Mouse (Mus musculus) liver, embryonic 12.5 days (tissue): Measurements from ENCODE around the gene Arrdc2. TPM values are rescaled to one million over a fixed set of nuclear protein-coding genes. Genes with fewer than 3 reads are reported as not detected.

ENCODE experiments used
- ATAC-seq: fragments of 200-750 bp; cut with Nextera tagmentation; 2 replicates; pipeline ENCODE4 v1.8.0; 2017; ENCODE audit warnings: moderate number of reproducible peaks, mild to moderate bottlenecking, moderate library complexity
- H3K27ac ChIP-seq: fragments of 300-500 bp; sonication (generic); 2 replicates; pipeline ENCODE4 v1.5.1; 2016; ENCODE audit warnings: mild to moderate bottlenecking
- H3K27me3 ChIP-seq: fragments of 300-500 bp; sonication (generic); replicated peaks from 2 replicates; pipeline ENCODE4 v1.6.1; 2016; ENCODE audit warnings: mild to moderate bottlenecking, moderate library complexity
- H3K36me3 ChIP-seq: fragments of 300-500 bp; sonication (generic); 2 replicates; pipeline ENCODE4 v1.6.1; 2016; ENCODE audit warnings: mild to moderate bottlenecking, moderate library complexity
- H3K4me1 ChIP-seq: fragments of 300-500 bp; sonication (generic); 2 replicates; pipeline ENCODE4 v1.6.1; 2016
- H3K4me2 ChIP-seq: fragments of 300-500 bp; sonication (generic); 2 replicates; pipeline ENCODE4 v1.6.1; 2016; ENCODE audit warnings: mild to moderate bottlenecking, moderate library complexity
- H3K4me3 ChIP-seq: fragments of 300-500 bp; sonication (generic); 2 replicates; pipeline ENCODE4 v1.5.1; 2016; ENCODE audit warnings: mild to moderate bottlenecking, moderate library complexity
- H3K9ac ChIP-seq: fragments of 300-500 bp; sonication (generic); 2 replicates; pipeline ENCODE4 v1.6.1; 2016; ENCODE audit warnings: mild to moderate bottlenecking, moderate library complexity
- H3K9me3 ChIP-seq: fragments of 300-500 bp; sonication (generic); replicated peaks from 2 replicates; pipeline ENCODE4 v1.6.1; 2016; ENCODE audit warnings: mild to moderate bottlenecking, moderate library complexity
- WGBS: fragments of 180-500 bp; shearing (Covaris S2); methylation state at CpG from one replicate; pipeline ENCODE4 v1.1.7; 2016; ENCODE audit not compliant: insufficient replicate concordance; 5-methylcytosine and 5-hydroxymethylcytosine counted together
- polyA plus RNA-seq: library from polyadenylated mRNA; unstranded; fragments of >200 nt; fragmentation: Nextera tagmentation; extraction: Ambion mirVana; gene quantifications from 2 replicates; pipeline ENCODE4 v1.2.1, GENCODE M21; 2016

Gene Arrdc2
- polyA plus RNA-seq, 1 experiment from 2014 or later, result 16.1 TPM

DNA sequence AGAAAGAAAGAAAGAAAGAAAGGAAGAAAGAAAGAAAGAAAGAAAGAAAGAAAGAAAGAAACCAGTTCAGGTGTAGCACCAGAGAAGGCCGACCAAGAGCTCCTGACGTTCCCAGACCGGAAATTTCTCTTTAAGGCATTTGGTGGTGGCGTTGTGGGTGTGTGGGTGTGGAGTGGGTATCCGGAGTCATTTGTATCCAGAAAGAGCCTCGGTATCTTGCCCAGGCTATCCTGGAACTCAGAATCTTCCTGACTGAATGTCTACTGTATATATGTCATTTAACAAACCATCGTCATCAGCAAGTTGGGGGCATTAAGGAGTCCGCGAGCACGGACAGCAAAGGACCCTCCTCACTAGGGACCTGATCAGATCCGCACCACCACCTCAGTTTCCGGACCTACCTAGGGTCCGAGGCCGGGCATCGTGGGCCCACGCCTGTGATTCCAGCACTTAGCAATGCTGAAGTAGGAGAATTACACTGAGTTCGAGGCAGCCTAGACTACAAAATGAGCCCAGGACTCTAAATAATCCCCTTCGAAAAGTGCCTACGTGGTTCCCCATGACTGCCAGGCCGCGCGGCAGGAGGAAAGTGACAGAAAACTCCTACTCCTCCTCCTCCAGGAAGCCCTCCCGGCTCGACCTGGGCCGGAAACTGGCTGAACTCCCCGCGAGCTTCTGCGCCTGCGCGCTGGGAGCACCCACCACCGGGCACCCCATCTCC lies 33.3 kb upstream of the Arrdc2 start:
- ATAC-seq, result no peak
- H3K9me3 ChIP-seq, result no peaks in the 10 kb centered on the region
- H3K27ac ChIP-seq, result peak overlapping the region; percentile 85
- H3K4me2 ChIP-seq, result peak overlapping the region; percentile 72
- H3K4me3 ChIP-seq, result peak overlapping the region; percentile 83
- peaks cover 2% of the 10 kb centered on the region; the same call in 1 of the 2 replicates for H3K27me3 ChIP-seq
- WGBS, result 2% methylated on average over 31 of the region's 31 CpGs
- H3K9ac ChIP-seq, result peak overlapping the region; percentile 77
- peaks cover 62% of the 10 kb centered on the region for H3K4me1 ChIP-seq
- H3K36me3 ChIP-seq, result peaks cover 9% of the 10 kb centered on the region

- no peak overlapping the region for H3K4me3 ChIP-seq
- peak overlapping the region; percentile 10; the same call in 1 of the 2 replicates for H3K9ac ChIP-seq
- ATAC-seq, result no peak
- peak overlapping the region; percentile 63 for H3K27ac ChIP-seq
- peaks cover 66% of the 10 kb centered on the region for H3K4me1 ChIP-seq
- no peaks in the 10 kb centered on the region for H3K27me3 ChIP-seq
- H3K36me3 ChIP-seq, result peaks cover 12% of the 10 kb centered on the region
- H3K9me3 ChIP-seq, result no peaks in the 10 kb centered on the region
- WGBS, result 82% methylated on average over 5 of the region's 5 CpGs
- peak overlapping the region; percentile 72; the same call in 1 of the 2 replicates for H3K4me2 ChIP-seq
Observed at GRCm38 (mm10) chr8:70871195-70871807, 31.8 kb upstream of the Arrdc2 start.

DNA sequence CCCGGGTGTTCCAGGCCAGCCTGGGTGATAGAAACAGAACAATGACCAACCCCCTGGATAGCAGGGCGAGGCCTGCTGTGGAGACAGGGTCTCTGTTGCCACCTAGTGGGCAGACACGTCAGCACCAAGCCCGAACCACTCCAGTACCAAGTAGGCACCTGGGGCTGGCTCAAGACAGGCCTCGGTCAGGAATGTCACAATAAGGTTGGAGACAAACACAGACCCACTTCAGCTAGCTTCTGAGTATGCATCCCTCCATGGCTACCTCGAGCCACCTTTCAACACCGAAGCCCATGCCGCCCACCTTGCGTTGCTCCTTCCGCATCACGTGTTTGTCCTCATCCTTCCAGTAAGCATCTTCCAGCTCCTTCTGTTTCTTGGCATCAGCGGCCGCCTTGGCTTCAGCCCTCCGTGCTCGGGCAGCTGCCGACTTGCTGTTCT lies 30.1 kb upstream of the Arrdc2 start:
- peaks cover 73% of the 10 kb centered on the region for H3K4me1 ChIP-seq
- no peaks in the 10 kb centered on the region for H3K9me3 ChIP-seq
- no peak for ATAC-seq
- 0 out of 2 replicates have a peak overlapping the region, but pooled peaks have one; percentile 1 for H3K9ac ChIP-seq
- H3K27ac ChIP-seq, result peak overlapping the region; percentile 11; the same call in 1 of the 2 replicates
- H3K27me3 ChIP-seq, result peaks cover 7% of the 10 kb centered on the region
- 50% methylated on average over 16 of the region's 16 CpGs for WGBS
- peaks cover 12% of the 10 kb centered on the region for H3K36me3 ChIP-seq
- H3K4me2 ChIP-seq, result peak overlapping the region; percentile 58; the same call in 1 of the 2 replicates
- H3K4me3 ChIP-seq, result no peak overlapping the region

DNA sequence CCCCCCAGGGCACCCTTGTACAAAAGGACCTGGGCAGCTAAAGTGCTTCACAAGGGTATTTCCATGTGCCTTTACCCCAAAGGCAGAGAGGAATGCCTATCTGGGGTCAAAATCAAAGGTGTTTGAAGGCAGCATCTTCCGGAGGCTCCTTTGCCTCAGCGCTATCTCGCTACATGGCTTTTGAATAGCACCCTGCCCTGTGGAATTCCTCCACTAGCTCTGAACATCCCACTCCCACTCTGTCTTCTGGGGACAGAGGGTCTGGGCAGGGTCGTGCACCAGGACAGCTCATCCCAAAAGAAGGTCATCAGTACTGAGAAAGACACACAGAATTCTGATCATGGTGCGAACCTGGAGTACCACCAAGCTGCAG lies 29.7 kb upstream of the Arrdc2 start:
- Histone ChIP-seq H3K4me1 (peaks cover 76% of the 10 kb centered on the region), H3K9ac (0 out of 2 replicates have a peak overlapping the region, but pooled peaks have one; percentile 1), H3K4me2 (peak overlapping the region; percentile 58), H3K27ac (peak overlapping the region; percentile 34), H3K4me3 (peak overlapping the region; percentile 25; the same call in 1 of the 2 replicates), H3K36me3 (peaks cover 12% of the 10 kb centered on the region), H3K9me3 (no peaks in the 10 kb centered on the region), H3K27me3 (peaks cover 11% of the 10 kb centered on the region)
- 51% methylated on average over 5 of the region's 5 CpGs for WGBS
- no peak for ATAC-seq

GRCm38 (mm10) chr8:70868559-70869198 lies 29.2 kb upstream of the Arrdc2 start:
- ATAC-seq, result 0 out of 2 replicates have a peak, but pooled peaks have one; percentile 14
- H3K27ac ChIP-seq, result peak overlapping the region; percentile 34
- H3K9me3 ChIP-seq, result no peaks in the 10 kb centered on the region
- H3K4me3 ChIP-seq, result peak overlapping the region; percentile 25
- H3K27me3 ChIP-seq, result peaks cover 16% of the 10 kb centered on the region
- H3K4me1 ChIP-seq, result peaks cover 76% of the 10 kb centered on the region
- peak overlapping the region; percentile 58 for H3K4me2 ChIP-seq
- H3K36me3 ChIP-seq, result peaks cover 12% of the 10 kb centered on the region
- H3K9ac ChIP-seq, result peak overlapping the region; percentile 42; the same call in 1 of the 2 replicates
- WGBS, result 37% methylated on average over 40 of the region's 40 CpGs

DNA sequence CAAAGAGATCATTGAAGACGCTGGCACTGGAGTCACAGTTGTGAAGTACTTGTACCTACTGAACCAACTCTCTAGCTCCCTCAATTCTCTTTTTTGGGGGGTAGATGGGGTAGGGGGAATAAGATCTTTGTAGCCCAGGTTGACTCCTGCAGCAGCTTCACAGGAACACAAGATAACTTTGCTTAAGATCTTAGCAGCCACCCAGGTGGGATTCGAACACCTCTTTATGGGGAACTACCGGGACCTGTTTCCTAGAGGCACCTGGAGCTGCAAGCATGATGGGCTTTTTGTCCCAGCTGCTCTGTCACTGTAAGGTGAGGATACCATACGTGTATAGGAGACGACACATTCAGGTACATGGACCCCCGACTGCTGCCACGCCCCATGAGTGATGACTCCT lies 27.0 kb upstream of the Arrdc2 start:
- Histone ChIP-seq H3K4me2 (peak overlapping the region; percentile 81), H3K4me3 (peak overlapping the region; percentile 66; the same call in 1 of the 2 replicates), H3K27me3 (peaks cover 37% of the 10 kb centered on the region), H3K36me3 (peaks cover 12% of the 10 kb centered on the region), H3K27ac (peak overlapping the region; percentile 87), H3K9me3 (no peaks in the 10 kb centered on the region), H3K4me1 (peaks cover 77% of the 10 kb centered on the region), H3K9ac (peak overlapping the region; percentile 52; the same call in 1 of the 2 replicates)
- 73% methylated on average over 7 of the region's 7 CpGs for WGBS
- ATAC-seq, result no peak

- 12% methylated on average over 12 of the region's 12 CpGs for WGBS
- peak; percentile 4 for ATAC-seq
Observed at GRCm38 (mm10) chr8:70866001-70866520, 26.5 kb upstream of the Arrdc2 start.

DNA sequence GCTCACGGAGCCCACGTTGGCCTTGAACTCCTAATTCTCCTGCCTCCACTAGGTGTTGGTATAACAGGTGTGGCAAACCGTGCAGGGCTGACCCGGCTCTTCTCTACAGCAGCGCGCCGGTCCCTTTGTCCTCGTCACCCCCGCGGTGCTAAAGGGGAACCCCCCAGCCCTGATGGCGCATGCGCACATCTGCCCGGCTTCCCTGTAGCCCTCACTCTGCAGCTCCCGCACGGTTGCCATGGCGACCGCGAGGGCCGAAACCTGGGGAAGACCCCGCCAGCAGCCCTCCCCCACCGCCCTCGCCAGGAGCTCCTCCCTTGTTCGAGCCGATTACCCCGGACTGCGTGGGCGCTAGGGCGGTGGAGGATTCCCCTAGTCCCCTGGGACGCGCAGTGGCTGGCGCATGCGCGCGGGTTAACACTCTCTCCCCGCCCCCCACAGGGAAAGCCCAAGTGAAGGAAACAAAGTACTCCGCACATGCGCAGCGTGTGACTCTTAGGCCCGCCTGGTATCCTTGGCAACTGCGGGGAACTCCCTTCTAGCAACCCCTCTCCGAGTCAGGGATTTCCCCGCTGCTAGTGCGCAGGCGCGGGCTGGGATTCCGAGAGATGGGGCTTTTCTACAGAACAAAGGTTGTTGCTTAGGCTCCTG lies 26.0 kb upstream of the Arrdc2 start:
- peaks cover 68% of the 10 kb centered on the region for H3K4me1 ChIP-seq
- WGBS, result under 1% methylated on average over 46 of the region's 46 CpGs
- no peaks in the 10 kb centered on the region for H3K9me3 ChIP-seq
- peaks cover 48% of the 10 kb centered on the region for H3K27me3 ChIP-seq
- H3K4me3 ChIP-seq, result peak overlapping the region; percentile 66
- H3K36me3 ChIP-seq, result peaks cover 12% of the 10 kb centered on the region
- peak overlapping the region; percentile 81 for H3K4me2 ChIP-seq
- peak; percentile 89 for ATAC-seq
- peak overlapping the region; percentile 87 for H3K27ac ChIP-seq
- peak overlapping the region; percentile 74 for H3K9ac ChIP-seq

More at GRCm38 (mm10) chr8:70866001-70866520, 26.5 kb upstream of the Arrdc2 start:
- H3K4me2 ChIP-seq, result peak overlapping the region; percentile 81
- no peaks in the 10 kb centered on the region for H3K9me3 ChIP-seq
- peaks cover 42% of the 10 kb centered on the region for H3K27me3 ChIP-seq
- peaks cover 72% of the 10 kb centered on the region for H3K4me1 ChIP-seq
- H3K4me3 ChIP-seq, result peak overlapping the region; percentile 66
- peak overlapping the region; percentile 52 for H3K9ac ChIP-seq
- peak overlapping the region; percentile 87 for H3K27ac ChIP-seq
- H3K36me3 ChIP-seq, result peaks cover 12% of the 10 kb centered on the region

DNA sequence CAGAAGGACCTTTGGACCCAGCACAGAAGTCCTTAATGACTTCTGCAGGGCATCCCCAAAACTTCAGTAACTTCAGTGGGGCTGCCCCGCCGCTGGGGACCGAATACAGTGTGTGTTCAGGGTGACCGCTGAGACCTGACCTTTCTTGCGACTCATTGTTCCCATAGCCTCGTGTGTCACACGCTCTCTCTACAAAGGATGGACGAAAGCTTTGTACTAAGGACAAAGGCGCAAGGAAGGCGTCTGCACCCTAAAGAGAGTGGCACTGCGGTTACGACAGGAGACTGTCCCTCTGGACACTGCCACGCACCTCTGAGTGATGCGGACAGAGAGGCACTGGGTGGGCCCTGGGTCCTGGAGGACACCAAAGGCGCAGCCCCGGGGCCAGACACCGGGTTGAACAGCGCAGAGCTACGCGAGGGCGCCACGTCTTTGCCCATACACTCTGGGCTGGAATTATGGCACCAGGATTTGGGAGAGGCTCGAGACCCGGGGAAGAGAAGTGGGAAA lies 25.2 kb upstream of the Arrdc2 start:
- WGBS, result 3% methylated on average over 24 of the region's 24 CpGs
- H3K4me2 ChIP-seq, result peak overlapping the region; percentile 81
- H3K27ac ChIP-seq, result no peak overlapping the region
- H3K9ac ChIP-seq, result peak overlapping the region; percentile 74
- ATAC-seq, result no peak
- H3K36me3 ChIP-seq, result peaks cover 12% of the 10 kb centered on the region
- peak overlapping the region; percentile 66 for H3K4me3 ChIP-seq
- peaks cover 54% of the 10 kb centered on the region for H3K27me3 ChIP-seq
- H3K9me3 ChIP-seq, result no peaks in the 10 kb centered on the region
- peaks cover 63% of the 10 kb centered on the region for H3K4me1 ChIP-seq

- Histone ChIP-seq H3K36me3 (peaks cover 12% of the 10 kb centered on the region), H3K27ac (no peak overlapping the region), H3K4me1 (peaks cover 57% of the 10 kb centered on the region), H3K4me3 (peak overlapping the region; percentile 66), H3K9ac (peak overlapping the region; percentile 6; the same call in 1 of the 2 replicates), H3K27me3 (peaks cover 60% of the 10 kb centered on the region), H3K4me2 (peak overlapping the region; percentile 81), H3K9me3 (no peaks in the 10 kb centered on the region)
- ATAC-seq, result no peak
- WGBS, result 2% methylated on average over 46 of the region's 46 CpGs
Observed at GRCm38 (mm10) chr8:70863956-70864711, 24.6 kb upstream of the Arrdc2 start.
